Mouse (Mus musculus) erythroblast, embryonic 14.5 days (primary cell): ENCODE results near the gene Pdxp.

ENCODE experiments used
- GATA1 ChIP-seq: IDR thresholded peaks from 2 replicates; pipeline ENCODE4 v1.6.1; 2012; ENCODE audit warnings: low read length, inconsistent platforms, mixed read lengths
- TAL1 ChIP-seq: IDR thresholded peaks from 3 replicates; pipeline ENCODE4 v1.6.1; 2012; ENCODE audit warnings: low read length, inconsistent platforms, mixed read lengths

DNA sequence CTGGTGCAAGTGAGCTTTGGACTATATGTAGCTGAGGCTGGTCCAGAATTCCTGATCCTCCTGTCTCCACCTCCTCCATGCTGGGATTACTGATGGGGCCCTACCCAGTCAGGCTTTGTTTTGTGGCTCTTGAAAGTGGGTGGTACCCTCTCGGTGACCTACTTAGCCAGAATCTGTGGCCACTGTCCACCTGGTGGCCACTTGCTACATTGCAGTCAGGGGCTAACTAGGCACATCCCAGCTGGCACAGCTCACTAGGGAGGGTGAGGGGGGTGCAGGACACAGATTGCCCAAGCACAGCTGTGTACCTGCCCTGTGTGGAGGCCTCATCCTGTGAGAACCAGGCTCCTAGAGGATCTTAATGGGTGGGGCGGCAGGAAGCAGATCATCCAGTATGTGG lies 49.2 kb downstream of the Pdxp start:
- TF ChIP-seq TAL1 = no peak
- TF ChIP-seq GATA1 = no peak
